Mouse (Mus musculus): ENCODE results near the gene Spaca4.

- TF ChIP-seq CTCF (IDR thresholded peaks at IDR 0.05; ENCODE audit: borderline replicate concordance, control insufficient read depth, extremely low read depth, insufficient read depth, low read length, poor library complexity) (no peak), POLR2A (IDR thresholded peaks at IDR 0.05; ENCODE audit: control insufficient read depth, extremely low read depth, insufficient read depth, low read length, poor library complexity) (no peak)
Measured at GRCm38 (mm10) chr7:45681046-45681736, 44.4 kb downstream of the Spaca4 start.

Data from thymus, adult 2 months (tissue).